Mouse (Mus musculus) hindbrain, embryonic 15.5 days (tissue): ENCODE results near the gene Olfr574. TPM values are rescaled to one million over a fixed set of nuclear protein-coding genes. Genes with fewer than 3 reads are reported as not detected.
A peak's percentile ranks its signal among the peaks of the same experiment; 100 is the strongest.

Experiments
- ATAC-seq: fragments of 200-750 bp; cut with Nextera tagmentation; 2 replicates; pipeline ENCODE4 v1.8.0; 2017; ENCODE audit warnings: low read depth, moderate number of reproducible peaks, moderate TSS enrichment; ENCODE audit not compliant: low FRiP score
- H3K27ac ChIP-seq: fragments of 300-500 bp; sonication (generic); replicated peaks from 2 replicates; pipeline ENCODE4 v1.5.1; 2015; ENCODE audit warnings: mild to moderate bottlenecking, inconsistent platforms
- H3K27me3 ChIP-seq: fragments of 300-500 bp; sonication (generic); 2 replicates; pipeline ENCODE4 v1.6.1; 2015; ENCODE audit warnings: control low read depth, inconsistent platforms
- H3K36me3 ChIP-seq: fragments of 300-500 bp; sonication (generic); 2 replicates; pipeline ENCODE4 v1.6.1; 2015; ENCODE audit warnings: control low read depth, inconsistent platforms
- H3K4me1 ChIP-seq: fragments of 300-500 bp; sonication (generic); replicated peaks from 2 replicates; pipeline ENCODE4 v1.6.1; 2015; ENCODE audit warnings: control low read depth, inconsistent platforms
- H3K4me2 ChIP-seq: fragments of 300-500 bp; sonication (generic); 2 replicates; pipeline ENCODE4 v1.6.1; 2015; ENCODE audit warnings: moderate library complexity, mild to moderate bottlenecking, inconsistent platforms
- H3K4me3 ChIP-seq: fragments of 300-500 bp; sonication (generic); 2 replicates; pipeline ENCODE4 v1.5.1; 2015; ENCODE audit warnings: mild to moderate bottlenecking, inconsistent platforms
- H3K9ac ChIP-seq: fragments of 300-500 bp; sonication (generic); 2 replicates; pipeline ENCODE4 v1.6.1; 2015; ENCODE audit warnings: inconsistent platforms
- H3K9me3 ChIP-seq: fragments of 300-500 bp; sonication (generic); 2 replicates; pipeline ENCODE4 v1.6.1; 2016; ENCODE audit warnings: control low read depth, inconsistent platforms
- WGBS: fragments of 180-500 bp; shearing (Covaris S2); methylation state at CpG from one replicate; pipeline ENCODE4 v1.1.7; 2015; 5-methylcytosine and 5-hydroxymethylcytosine counted together
- polyA plus RNA-seq: library from polyadenylated mRNA; unstranded; fragments of >200 nt; fragmentation: Nextera tagmentation; extraction: Ambion mirVana; gene quantifications from 2 replicates; pipeline ENCODE4 v1.2.1, GENCODE M21; 2015

Gene Olfr574
- polyA plus RNA-seq, result not detected in 2 replicates

- Histone ChIP-seq H3K27ac (no peak within 1 kb of the TSS), H3K27me3 (no peaks in the 10 kb centered on the region), H3K4me3 (no peak within 1 kb of the TSS), H3K36me3 (no peaks in the 10 kb centered on the region), H3K9me3 (no peaks in the 10 kb centered on the region), H3K4me2 (no peak within 1 kb of the TSS), H3K4me1 (no peaks in the 10 kb centered on the region), H3K9ac (no peak within 1 kb of the TSS)
- ATAC-seq, result no peak
- WGBS, result 86% methylated on average over 1 of the region's 1 CpGs
These were observed at the start of gene Olfr574 for GRCm38 (mm10) chr7:102948167-102948566. Olfr574 (plus strand) TSS chr7:102948467.

DNA sequence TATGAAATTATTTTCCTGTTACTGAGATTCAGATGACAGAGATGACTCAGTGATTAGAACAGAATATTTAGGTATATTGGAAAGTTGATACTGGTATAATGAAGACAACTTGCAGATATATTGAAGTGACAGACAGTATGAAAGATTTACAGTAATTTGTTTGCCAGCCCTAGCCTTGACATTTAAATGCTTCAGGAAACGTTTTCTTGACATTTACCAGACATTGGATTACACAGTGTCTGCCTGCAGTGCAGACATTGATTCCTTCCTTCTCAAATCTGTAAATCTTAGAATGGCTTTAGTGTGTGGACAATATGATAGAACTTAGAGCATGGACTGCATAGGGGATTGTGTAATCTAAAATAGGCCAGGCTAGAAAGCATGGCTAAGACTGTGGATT lies 33.0 kb upstream of the Olfr574 start:
- Histone ChIP-seq H3K27me3 (no peaks in the 10 kb centered on the region), H3K36me3 (no peaks in the 10 kb centered on the region), H3K4me2 (no peak overlapping the region), H3K9me3 (no peaks in the 10 kb centered on the region), H3K4me3 (no peak overlapping the region), H3K9ac (no peak overlapping the region), H3K4me1 (no peaks in the 10 kb centered on the region), H3K27ac (no peak overlapping the region)
- no peak for ATAC-seq
- 53% methylated on average over 1 of the region's 1 CpGs for WGBS

DNA sequence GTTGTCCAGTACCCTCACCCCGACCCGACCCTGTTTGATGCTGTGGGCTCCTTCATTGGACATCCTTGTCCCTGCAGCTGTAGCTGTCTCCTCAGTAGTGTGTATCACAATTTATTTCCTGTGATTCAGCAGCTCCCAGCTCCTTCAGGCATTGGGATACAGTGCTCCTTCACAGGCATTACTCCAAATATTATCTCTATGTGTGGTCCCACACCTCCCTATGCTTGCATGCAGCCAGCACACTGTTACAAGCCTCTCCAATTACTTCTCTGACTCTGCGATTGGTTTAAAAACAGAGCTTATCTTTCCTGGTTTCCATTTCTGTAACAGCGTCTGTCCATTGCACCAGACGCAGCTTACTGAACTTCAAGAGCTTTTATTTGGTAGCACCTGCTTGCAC lies 31.9 kb upstream of the Olfr574 start:
- H3K4me2 ChIP-seq, result no peak overlapping the region
- no peak overlapping the region for H3K27ac ChIP-seq
- no peak for ATAC-seq
- no peaks in the 10 kb centered on the region for H3K36me3 ChIP-seq
- no peaks in the 10 kb centered on the region for H3K27me3 ChIP-seq
- H3K4me1 ChIP-seq, result no peaks in the 10 kb centered on the region
- no peaks in the 10 kb centered on the region for H3K9me3 ChIP-seq
- H3K4me3 ChIP-seq, result no peak overlapping the region
- WGBS, result 87% methylated on average over 5 of the region's 5 CpGs
- no peak overlapping the region for H3K9ac ChIP-seq

DNA sequence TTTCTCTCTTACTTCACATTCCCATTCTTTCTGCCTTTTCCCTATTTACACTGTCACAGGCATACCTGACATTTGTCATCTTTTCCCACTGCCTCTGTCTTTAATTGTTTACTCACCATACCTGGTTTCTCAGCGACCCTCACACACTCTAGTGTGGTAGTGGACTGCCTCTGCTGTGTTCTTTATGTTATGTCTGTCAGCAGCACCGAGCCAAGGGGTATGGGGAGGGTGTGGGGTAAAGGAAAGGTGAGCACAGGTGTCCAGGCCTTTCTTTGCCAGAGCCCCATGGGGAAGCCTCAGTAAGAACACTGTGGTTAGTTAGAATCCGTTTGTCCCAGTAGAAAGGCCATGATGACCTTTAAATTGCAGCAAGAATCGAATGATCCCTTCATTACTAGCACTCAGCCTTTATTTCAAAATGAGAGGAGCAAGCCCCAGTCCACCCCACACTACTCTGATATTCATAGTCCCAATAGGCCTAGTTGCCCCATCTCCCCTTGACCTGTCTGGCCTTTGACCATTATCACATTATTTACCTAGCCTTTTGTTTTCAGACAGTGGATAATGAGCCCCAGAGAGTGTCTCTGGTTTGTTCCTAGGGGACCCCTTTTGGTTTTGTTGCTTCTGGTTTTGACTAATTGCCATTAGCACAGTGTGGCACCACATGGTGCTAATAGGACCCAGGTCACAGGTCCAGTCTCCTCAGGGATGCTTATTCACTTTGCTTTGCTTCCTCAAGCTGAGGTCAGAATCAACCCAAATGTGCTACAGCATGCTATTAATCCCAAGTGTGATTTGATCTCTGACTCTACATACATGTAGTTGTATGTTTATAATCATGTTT lies 31.0 kb upstream of the Olfr574 start, which contains the start of gene Olfr571:
TSS of gene Olfr571 (minus strand) at position 505 of the 844 bp plus-strand sequence.
- 64% methylated on average over 4 of the region's 4 CpGs for WGBS
- H3K9ac ChIP-seq, result no peak within 1 kb of the TSS
- H3K9me3 ChIP-seq, result no peaks in the 10 kb centered on the region
- H3K4me2 ChIP-seq, result no peak within 1 kb of the TSS
- no peak for ATAC-seq
- H3K27me3 ChIP-seq, result no peaks in the 10 kb centered on the region
- no peak within 1 kb of the TSS for H3K4me3 ChIP-seq
- H3K27ac ChIP-seq, result no peak within 1 kb of the TSS
- H3K36me3 ChIP-seq, result no peaks in the 10 kb centered on the region
- no peaks in the 10 kb centered on the region for H3K4me1 ChIP-seq

DNA sequence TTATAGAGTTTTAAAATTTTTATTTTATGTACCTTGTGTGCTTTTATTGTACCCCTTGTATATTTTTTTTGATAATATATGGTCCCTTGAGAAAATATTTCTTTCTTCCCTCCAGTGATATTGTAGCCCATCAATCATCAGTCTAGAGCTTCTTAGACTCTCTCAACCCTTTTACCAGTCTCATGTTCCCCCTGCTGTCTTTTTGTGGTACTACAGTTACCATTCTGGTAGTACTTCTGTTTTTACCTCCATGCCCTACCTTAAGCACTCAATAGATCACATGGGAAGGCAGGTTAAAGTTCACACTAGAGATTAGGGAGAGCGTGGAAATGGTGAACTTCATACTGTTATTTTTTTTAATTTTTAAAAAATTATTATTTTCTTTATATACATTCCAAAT lies 28.6 kb upstream of the Olfr574 start:
- no peaks in the 10 kb centered on the region for H3K9me3 ChIP-seq

DNA sequence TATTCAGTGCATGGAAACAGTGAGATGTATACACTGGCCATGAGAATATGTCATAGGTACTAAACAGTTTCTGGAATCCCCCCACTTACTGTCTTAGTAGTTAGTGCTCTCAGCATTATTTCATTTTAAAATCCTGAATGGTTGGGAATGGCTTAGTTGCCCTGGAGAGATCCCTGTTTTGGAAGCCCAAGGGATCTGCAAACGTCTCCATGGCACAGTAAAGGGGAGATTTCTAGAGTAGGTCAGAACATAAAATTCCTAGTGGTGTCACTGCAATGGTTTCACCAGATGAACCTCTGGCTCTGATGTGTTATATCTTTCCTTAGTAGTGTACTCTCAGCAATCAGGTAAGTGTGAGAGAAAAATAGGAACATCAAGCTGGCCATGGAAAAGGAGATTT lies 24.2 kb upstream of the Olfr574 start, which contains the start of gene Olfr572:
TSS of gene Olfr572 (plus strand) at position 301 of the 400 bp plus-strand sequence.
- ATAC-seq, result no peak
- WGBS, result 65% methylated on average over 1 of the region's 1 CpGs
- no peak within 1 kb of the TSS for H3K4me2 ChIP-seq

More for the DNA sequence above, 28.6 kb upstream of the Olfr574 start:
- no peak overlapping the region for H3K4me3 ChIP-seq
- H3K9ac ChIP-seq, result no peak overlapping the region
- H3K36me3 ChIP-seq, result no peaks in the 10 kb centered on the region
- no peak overlapping the region for H3K4me2 ChIP-seq
- no peaks in the 10 kb centered on the region for H3K4me1 ChIP-seq
- WGBS, result 24% methylated on average over 1 of the region's 1 CpGs
- H3K27ac ChIP-seq, result no peak overlapping the region
- no peaks in the 10 kb centered on the region for H3K27me3 ChIP-seq
- ATAC-seq, result peak; percentile 79; the same call in 1 of the 2 replicates

GRCm38 (mm10) chr7:102927105-102927504 lies 21.2 kb upstream of the Olfr574 start:
- Histone ChIP-seq H3K36me3 (no peaks in the 10 kb centered on the region), H3K4me1 (no peaks in the 10 kb centered on the region), H3K4me2 (no peak overlapping the region), H3K27me3 (no peaks in the 10 kb centered on the region), H3K27ac (no peak overlapping the region), H3K9me3 (no peaks in the 10 kb centered on the region), H3K9ac (no peak overlapping the region), H3K4me3 (no peak overlapping the region)
- 76% methylated on average over 3 of the region's 3 CpGs for WGBS
- ATAC-seq, result no peak

More for the DNA sequence above, 24.2 kb upstream of the Olfr574 start, which contains the start of gene Olfr572:
- H3K9me3 ChIP-seq, result no peaks in the 10 kb centered on the region
- no peaks in the 10 kb centered on the region for H3K4me1 ChIP-seq
- no peak within 1 kb of the TSS for H3K4me3 ChIP-seq
- H3K9ac ChIP-seq, result no peak within 1 kb of the TSS
- no peaks in the 10 kb centered on the region for H3K27me3 ChIP-seq
- H3K36me3 ChIP-seq, result no peaks in the 10 kb centered on the region
- no peak within 1 kb of the TSS for H3K27ac ChIP-seq

- Histone ChIP-seq H3K4me1 (no peaks in the 10 kb centered on the region), H3K27ac (no peak within 1 kb of the TSS), H3K4me2 (no peak within 1 kb of the TSS), H3K27me3 (no peaks in the 10 kb centered on the region), H3K9me3 (no peaks in the 10 kb centered on the region), H3K4me3 (no peak within 1 kb of the TSS), H3K9ac (no peak within 1 kb of the TSS), H3K36me3 (no peaks in the 10 kb centered on the region)
- ATAC-seq, result no peak
- WGBS, result 89% methylated on average over 2 of the region's 2 CpGs
These were observed 5.8 kb upstream of the Olfr574 start, which contains the start of gene Olfr573-ps1 for GRCm38 (mm10) chr7:102942475-102942874. Olfr573-ps1 (minus strand) TSS chr7:102942575.

- no peak overlapping the region for H3K9ac ChIP-seq
- no peaks in the 10 kb centered on the region for H3K36me3 ChIP-seq
- H3K9me3 ChIP-seq, result no peaks in the 10 kb centered on the region
- no peak overlapping the region for H3K4me3 ChIP-seq
- no peak overlapping the region for H3K27ac ChIP-seq
- no peaks in the 10 kb centered on the region for H3K4me1 ChIP-seq
- H3K4me2 ChIP-seq, result no peak overlapping the region
- 95% methylated on average over 1 of the region's 1 CpGs for WGBS
- ATAC-seq, result no peak
- no peaks in the 10 kb centered on the region for H3K27me3 ChIP-seq
These were observed 4.8 kb upstream of the Olfr574 start for GRCm38 (mm10) chr7:102943417-102943816.

DNA sequence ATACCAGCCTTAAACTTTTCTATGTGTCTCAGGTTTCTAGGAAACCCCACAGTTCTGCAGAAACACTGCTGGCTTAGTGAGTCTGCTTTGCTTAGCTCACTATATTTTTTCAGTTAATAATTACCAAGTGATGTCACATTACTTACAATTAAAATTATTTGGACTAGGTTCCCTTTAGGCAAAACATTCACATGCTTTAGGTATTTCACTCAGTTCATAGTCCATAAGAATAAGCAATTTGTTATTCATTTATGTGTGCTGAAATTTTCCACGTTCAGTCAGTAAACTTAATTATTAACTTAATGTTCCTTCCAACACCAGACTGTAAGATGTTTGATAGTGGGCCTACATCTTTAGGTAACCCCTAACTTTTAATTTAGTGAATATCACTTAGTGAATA lies 2.5 kb downstream of the Olfr574 start:
- 73% methylated on average over 1 of the region's 1 CpGs for WGBS
- H3K9me3 ChIP-seq, result no peaks in the 10 kb centered on the region
- H3K4me1 ChIP-seq, result no peaks in the 10 kb centered on the region
- H3K4me2 ChIP-seq, result no peak overlapping the region
- H3K27me3 ChIP-seq, result no peaks in the 10 kb centered on the region
- H3K36me3 ChIP-seq, result no peaks in the 10 kb centered on the region
- H3K4me3 ChIP-seq, result no peak overlapping the region
- H3K9ac ChIP-seq, result no peak overlapping the region
- no peak for ATAC-seq
- no peak overlapping the region for H3K27ac ChIP-seq

GRCm38 (mm10) chr7:102958137-102958536 lies 9.9 kb downstream of the Olfr574 start:
- no peaks in the 10 kb centered on the region for H3K36me3 ChIP-seq
- no peaks in the 10 kb centered on the region for H3K9me3 ChIP-seq
- no peaks in the 10 kb centered on the region for H3K4me1 ChIP-seq
- no peak for ATAC-seq
- no peak overlapping the region for H3K9ac ChIP-seq
- no peak overlapping the region for H3K27ac ChIP-seq
- H3K4me3 ChIP-seq, result no peak overlapping the region
- H3K4me2 ChIP-seq, result no peak overlapping the region
- WGBS, result 81% methylated on average over 3 of the region's 3 CpGs
- H3K27me3 ChIP-seq, result no peaks in the 10 kb centered on the region

DNA sequence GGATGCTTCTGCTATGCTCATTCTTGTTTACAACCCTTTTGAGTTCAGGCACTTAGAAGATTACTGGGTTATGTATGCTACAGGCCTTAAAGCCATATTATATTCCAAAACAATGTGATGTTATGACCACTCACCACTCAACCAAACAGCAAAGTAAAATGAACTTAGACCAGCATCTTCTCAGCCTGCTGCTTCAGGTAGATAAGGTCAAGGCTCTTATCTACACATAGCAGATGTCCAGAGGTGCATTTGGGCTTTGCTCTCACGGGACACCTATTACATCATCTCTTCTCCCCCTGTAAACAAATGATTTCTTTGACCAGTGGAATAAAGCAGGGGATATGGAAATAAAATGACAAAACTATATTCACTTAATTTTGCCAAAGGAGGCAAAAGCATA lies 10.3 kb downstream of the Olfr574 start, which contains the start of gene Olfr575:
TSS of gene Olfr575 (minus strand) at position 183 of the 400 bp plus-strand sequence.
- Histone ChIP-seq H3K36me3 (no peaks in the 10 kb centered on the region), H3K4me2 (no peak within 1 kb of the TSS), H3K9ac (no peak within 1 kb of the TSS), H3K27me3 (no peaks in the 10 kb centered on the region), H3K27ac (no peak within 1 kb of the TSS), H3K4me1 (no peaks in the 10 kb centered on the region), H3K4me3 (no peak within 1 kb of the TSS), H3K9me3 (no peaks in the 10 kb centered on the region)
- ATAC-seq, result no peak
- WGBS, result 76% methylated on average over 1 of the region's 1 CpGs
